Mouse (Mus musculus): ENCODE data around the gene Fam120c.

Fam120c gene

GRCm38 (mm10) chrX:151520458-151521322 is 176.7 kb downstream of the Fam120c start, which contains the start of gene Phf8:
TSS of gene Phf8 (plus strand) at chrX:151520672.
- DNase-seq (ENCODE audit: extremely low read depth, low read depth) = peak; percentile 98

Measured in MEL-GATA-1-ER (cell line).